In genomic region chr19:8993625-8993912, GRCm38 (mm10) we compare ENCODE assay signal across 16 mouse cellular contexts. TPM values are rescaled to one million over a fixed set of nuclear protein-coding genes. Genes with fewer than 3 reads are reported as not detected.
DNase-seq lines count a peak whose midpoint lies in the region; ATAC-seq and TF ChIP-seq lines count a peak whose summit lies in the region.
"Had no signal": no experiment of that assay in that cellular context is flagged by ENCODE, and none has a peak within 500 bp of the region (broad histone marks: within the 10 kb centered on the region; RNA-seq: fewer than 3 reads in every experiment).

No protein-coding gene starts in this region.

- DNase-seq in heart, postnatal 36 days, result no peak
- no peak for DNase-seq in lung, postnatal 25 days (ENCODE audit: low spot score)
- DNase-seq in cerebellum, adult 18-20 months, result no peak
- no peak for DNase-seq in cerebellum, adult 9-11 months
- DNase-seq: adrenal gland, postnatal 14 days; cerebellum, postnatal 36 days; kidney, postnatal 36 days; layer of hippocampus, postnatal 36 days; right cerebral cortex, postnatal 14 days had no signal

- WGBS in heart, embryonic 12.5 days, result 74% methylated on average over 2 of the region's 2 CpGs
- 55% methylated on average over 2 of the region's 2 CpGs for whole genome bisulfite sequencing in lung, embryonic 16.5 days
- WGBS in embryonic facial prominence, embryonic 15.5 days, result 60% methylated on average over 2 of the region's 2 CpGs
- WGBS in small intestine, adult 2 months, result 64% methylated on average over 2 of the region's 2 CpGs

- H3K4me2 ChIP-seq in heart, embryonic 12.5 days, result peak overlapping the region; percentile 71
- peak overlapping the region; percentile 66; the same call in 1 of the 2 replicates for H3K4me2 ChIP-seq in lung, embryonic 16.5 days (ENCODE audit: low read depth, low read length)
- peak overlapping the region; percentile 73 for H3K4me2 ChIP-seq in embryonic facial prominence, embryonic 15.5 days (replicated peaks)
- H3K4me2 ChIP-seq: limb, embryonic 12.5 days; midbrain, embryonic 12.5 days had no signal

- ATAC-seq in heart, embryonic 12.5 days (ENCODE audit: insufficient number of reproducible peaks, low FRiP score), result no peak
- no peak for ATAC-seq in lung, embryonic 16.5 days (ENCODE audit: low read depth)
- ATAC-seq in embryonic facial prominence, embryonic 15.5 days (ENCODE audit: insufficient number of reproducible peaks, low FRiP score, low TSS enrichment, low read depth), result no peak

- H3K4me3 ChIP-seq in heart, embryonic 12.5 days, result no peak overlapping the region
- H3K4me3 ChIP-seq in lung, embryonic 16.5 days (ENCODE audit: low read length), result no peak overlapping the region
- peak overlapping the region; percentile 71; the same call in 1 of the 2 replicates for H3K4me3 ChIP-seq in embryonic facial prominence, embryonic 15.5 days (replicated peaks)
- H3K4me3 ChIP-seq in small intestine, adult 2 months (ENCODE audit: low read depth, low read length), result peak overlapping the region; percentile 22; the same call in 1 of the 2 replicates
- H3K4me3 ChIP-seq: erythroblast, embryonic 14.5 days; limb, embryonic 12.5 days; midbrain, embryonic 12.5 days had no signal

- TF ChIP-seq POLR2A in small intestine, adult 2 months (IDR thresholded peaks at IDR 0.05; ENCODE audit: low read depth, low read length), result no peak

- no peak overlapping the region; the same call in 1 of the 2 replicates for H3K9ac ChIP-seq in heart, embryonic 12.5 days
- H3K9ac ChIP-seq in lung, embryonic 16.5 days (ENCODE audit: low read length), result no peak overlapping the region; the same call in 1 of the 2 replicates
- no peak overlapping the region for H3K9ac ChIP-seq in embryonic facial prominence, embryonic 15.5 days
- H3K9ac ChIP-seq: limb, embryonic 12.5 days; midbrain, embryonic 12.5 days had no signal

- H3K36me3 ChIP-seq in heart, embryonic 12.5 days, result no peaks in the 10 kb centered on the region
- no peaks in the 10 kb centered on the region for H3K36me3 ChIP-seq in lung, embryonic 16.5 days (ENCODE audit: control insufficient read depth, insufficient read depth, low read length)
- no peaks in the 10 kb centered on the region for H3K36me3 ChIP-seq in embryonic facial prominence, embryonic 15.5 days
- peaks cover 1% of the 10 kb centered on the region; the same call in 1 of the 2 replicates for H3K36me3 ChIP-seq in small intestine, adult 2 months (ENCODE audit: control insufficient read depth, insufficient read depth, low read length)
- H3K36me3 ChIP-seq: limb, embryonic 12.5 days; midbrain, embryonic 12.5 days had no signal

- no peak for TF ChIP-seq CTCF in small intestine, adult 2 months (IDR thresholded peaks at IDR 0.05; ENCODE audit: extremely low read depth, insufficient read length, insufficient replicate concordance, low read depth, low read length)

- H3K27me3 ChIP-seq in heart, embryonic 12.5 days (replicated peaks), result no peaks in the 10 kb centered on the region
- H3K27me3 ChIP-seq in lung, embryonic 16.5 days (ENCODE audit: control insufficient read depth, insufficient read depth, low read depth, low read length), result no peaks in the 10 kb centered on the region
- H3K27me3 ChIP-seq in embryonic facial prominence, embryonic 15.5 days, result no peaks in the 10 kb centered on the region
- H3K27me3 ChIP-seq in small intestine, adult 2 months (ENCODE audit: control insufficient read depth, insufficient read depth, low read length), result no peaks in the 10 kb centered on the region
- H3K27me3 ChIP-seq: limb, embryonic 12.5 days had no signal

- intact Hi-C loops in heart, postnatal 36 days (cut with DNase I), result loop anchor here (1.0 to 5.0 kb wide), 2 partner anchors 39 to 89 kb away; no protein-coding TSS in a partner anchor

- H3K27ac ChIP-seq in heart, embryonic 12.5 days (ENCODE audit: poor library complexity, severe bottlenecking), result peak overlapping the region; percentile 95
- no peak overlapping the region for H3K27ac ChIP-seq in lung, embryonic 16.5 days (ENCODE audit: low read length)
- H3K27ac ChIP-seq in embryonic facial prominence, embryonic 15.5 days (replicated peaks), result peak overlapping the region; percentile 97
- H3K27ac ChIP-seq in small intestine, adult 2 months (ENCODE audit: insufficient read depth, low read depth, low read length), result peak overlapping the region; percentile 54; the same call in 1 of the 2 replicates
- H3K27ac ChIP-seq: limb, embryonic 12.5 days; midbrain, embryonic 12.5 days had no signal

- peaks cover 80% of the 10 kb centered on the region for H3K4me1 ChIP-seq in heart, embryonic 12.5 days (replicated peaks)
- H3K4me1 ChIP-seq in lung, embryonic 16.5 days (replicated peaks; ENCODE audit: control insufficient read depth, insufficient read depth, low read length), result peaks cover 61% of the 10 kb centered on the region
- H3K4me1 ChIP-seq in embryonic facial prominence, embryonic 15.5 days, result peaks cover 82% of the 10 kb centered on the region
- peaks cover 54% of the 10 kb centered on the region for H3K4me1 ChIP-seq in small intestine, adult 2 months (ENCODE audit: control insufficient read depth, insufficient read depth, insufficient read length, low read length)

- no peaks in the 10 kb centered on the region for H3K9me3 ChIP-seq in heart, embryonic 12.5 days (replicated peaks)
- H3K9me3 ChIP-seq in lung, embryonic 16.5 days (ENCODE audit: control insufficient read depth, low read length), result no peaks in the 10 kb centered on the region
- H3K9me3 ChIP-seq in embryonic facial prominence, embryonic 15.5 days (replicated peaks), result no peaks in the 10 kb centered on the region
- H3K9me3 ChIP-seq: limb, embryonic 12.5 days; midbrain, embryonic 12.5 days had no signal

RNA-seq across cellular contexts. Expression of gene Ahnak, which starts 4.5 kb away (rescaled TPM):
- polyA plus RNA-seq in heart, embryonic 12.5 days (2016; fragmentation: Nextera tagmentation; extraction: Ambion mirVana), result 26.0 and 27.1 TPM in 2 replicates
- 100 to 1,000 TPM; 362 to 377 TPM for total RNA-seq in heart, postnatal 36 days (2021)
- 30.5 and 31.0 TPM in 2 replicates for polyA plus RNA-seq in lung, embryonic 16.5 days (2015; fragmentation: Nextera tagmentation; extraction: Ambion mirVana)
- polyA plus RNA-seq in embryonic facial prominence, embryonic 15.5 days (2015; fragmentation: Nextera tagmentation; extraction: Ambion mirVana), result 71.9 and 92.4 TPM in 2 replicates
- polyA plus RNA-seq in small intestine, adult 2 months (2012; rRNA removed), result 5.1 and 14.7 TPM in 2 replicates

RNA-seq across cellular contexts. Expression of gene Eef1g, which starts 26.7 kb away (rescaled TPM):
- polyA plus RNA-seq in heart, embryonic 12.5 days (2016; fragmentation: Nextera tagmentation; extraction: Ambion mirVana), result 281 and 282 TPM in 2 replicates
- total RNA-seq in heart, postnatal 36 days (2021), result 100 to 1,000 TPM; 246 to 250 TPM
- polyA plus RNA-seq in lung, embryonic 16.5 days (2015; fragmentation: Nextera tagmentation; extraction: Ambion mirVana), result 366 TPM in 2 replicates
- polyA plus RNA-seq in embryonic facial prominence, embryonic 15.5 days (2015; fragmentation: Nextera tagmentation; extraction: Ambion mirVana), result 443 and 458 TPM in 2 replicates
- polyA plus RNA-seq in small intestine, adult 2 months (2012; rRNA removed), result 90.2 and 129 TPM in 2 replicates

RNA-seq across cellular contexts. Expression of gene Tut1, which starts 39.9 kb away (rescaled TPM):
- 17.1 and 19.4 TPM in 2 replicates for polyA plus RNA-seq in heart, embryonic 12.5 days (2016; fragmentation: Nextera tagmentation; extraction: Ambion mirVana)
- 1 to 10 TPM; 8.1 to 8.9 TPM for total RNA-seq in heart, postnatal 36 days (2021)
- polyA plus RNA-seq in lung, embryonic 16.5 days (2015; fragmentation: Nextera tagmentation; extraction: Ambion mirVana), result 27.5 and 28.9 TPM in 2 replicates
- polyA plus RNA-seq in embryonic facial prominence, embryonic 15.5 days (2015; fragmentation: Nextera tagmentation; extraction: Ambion mirVana), result 31.0 and 32.8 TPM in 2 replicates
- 5.6 and 13.2 TPM in 2 replicates for polyA plus RNA-seq in small intestine, adult 2 months (2012; rRNA removed)

RNA-seq across cellular contexts. Expression of gene Mta2, which starts 51.9 kb away (rescaled TPM):
- 106 and 115 TPM in 2 replicates for polyA plus RNA-seq in heart, embryonic 12.5 days (2016; fragmentation: Nextera tagmentation; extraction: Ambion mirVana)
- total RNA-seq in heart, postnatal 36 days (2021), result 10 to 100 TPM; 33.2 to 38.5 TPM
- 149 and 164 TPM in 2 replicates for polyA plus RNA-seq in lung, embryonic 16.5 days (2015; fragmentation: Nextera tagmentation; extraction: Ambion mirVana)
- 155 and 156 TPM in 2 replicates for polyA plus RNA-seq in embryonic facial prominence, embryonic 15.5 days (2015; fragmentation: Nextera tagmentation; extraction: Ambion mirVana)
- 15.0 and 21.7 TPM in 2 replicates for polyA plus RNA-seq in small intestine, adult 2 months (2012; rRNA removed)

Comparison
In these comparisons a context has a peak if more than half of its experiments do, and no peak if none do; other contexts are left out.
1. H3K4me3 ChIP-seq: peak in embryonic facial prominence, embryonic 15.5 days (single experiment) and small intestine, adult 2 months (single experiment); none in heart, embryonic 12.5 days (single experiment) and lung, embryonic 16.5 days (single experiment).
2. Peak in every context shown above with its lines, with median percentiles within 50 percentile points of each other: H3K4me2 ChIP-seq.